Mouse (Mus musculus): Measurements from ENCODE around the gene Cfap69.
"Not testable (repeated sequence)": the region's sequence is repeated elsewhere in the genome, so short reads cannot be mapped to it uniquely, and the experiment has no call there.

Gene Cfap69

DNA sequence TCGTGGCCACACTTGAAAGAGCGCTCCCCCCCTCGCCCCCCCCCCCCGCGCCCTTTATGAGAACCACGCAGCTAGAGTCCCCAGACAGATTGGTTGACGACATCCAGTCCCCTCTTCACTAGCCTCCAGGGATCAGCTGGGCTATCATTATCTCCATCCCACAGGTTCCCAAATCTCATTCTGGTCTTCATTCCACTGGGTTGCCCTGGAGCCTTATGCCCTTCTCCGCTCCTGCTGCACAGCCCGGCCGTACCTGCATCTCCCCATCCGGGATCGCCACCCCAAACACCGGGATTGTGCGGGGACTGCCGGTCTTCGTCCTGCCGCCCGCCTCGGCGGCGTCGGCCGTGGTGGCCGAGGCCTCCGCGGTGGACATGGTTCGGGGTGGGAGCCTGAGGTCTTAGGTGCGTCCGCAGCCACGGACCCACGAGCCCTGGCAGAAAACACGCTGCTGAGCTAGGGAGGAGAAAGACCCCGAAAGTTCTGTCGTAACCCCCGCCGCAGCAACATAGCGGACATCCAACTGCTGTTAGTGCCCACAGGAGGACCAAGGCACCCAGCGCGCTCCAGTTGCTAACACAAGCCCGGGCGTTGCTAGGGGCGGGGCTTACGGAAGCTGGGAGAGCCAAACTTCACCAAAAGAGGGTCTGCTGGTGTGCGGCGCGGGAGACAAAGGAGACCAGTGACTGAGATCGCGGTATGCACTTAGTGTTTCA, at the start of gene Cfap69:
Gene Cfap69 (minus strand): TSS at position 585 of the 716 bp plus-strand sequence.
- peak; percentile 87 to 91 for DNase-seq (ENCODE audit: low spot score in 2 of 2)

DNA sequence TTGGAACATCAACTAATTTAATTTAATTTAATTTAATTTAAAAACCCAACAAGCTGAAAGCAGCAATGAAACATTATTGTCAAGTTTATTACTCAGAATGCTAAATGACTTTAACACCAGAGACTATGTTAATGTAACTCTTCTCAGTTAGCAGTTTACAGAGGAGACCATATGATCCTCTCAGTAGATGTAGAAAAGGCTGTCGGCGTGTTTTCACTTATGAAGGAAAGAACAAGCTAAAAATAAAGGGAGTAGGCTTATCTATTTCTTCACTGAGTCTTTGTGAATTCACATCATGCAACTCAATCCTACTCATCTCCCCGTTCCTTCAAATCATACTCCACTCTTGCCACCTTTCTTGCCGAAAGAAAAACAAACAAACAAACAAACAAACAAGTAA, 47.0 kb upstream of the Cfap69 start:
- DNase-seq (ENCODE audit: low spot score in 2 of 2): peak in 1 of 2 experiments; percentile 17

- DNase-seq (ENCODE audit: low spot score in 2 of 2): no peak
Observed at GRCm38 (mm10) chr5:5707341-5708278, 43.6 kb upstream of the Cfap69 start.

GRCm38 (mm10) chr5:5705019-5705418, 41.0 kb upstream of the Cfap69 start:
- DNase-seq (ENCODE audit: low spot score in 2 of 2): no peak

DNA sequence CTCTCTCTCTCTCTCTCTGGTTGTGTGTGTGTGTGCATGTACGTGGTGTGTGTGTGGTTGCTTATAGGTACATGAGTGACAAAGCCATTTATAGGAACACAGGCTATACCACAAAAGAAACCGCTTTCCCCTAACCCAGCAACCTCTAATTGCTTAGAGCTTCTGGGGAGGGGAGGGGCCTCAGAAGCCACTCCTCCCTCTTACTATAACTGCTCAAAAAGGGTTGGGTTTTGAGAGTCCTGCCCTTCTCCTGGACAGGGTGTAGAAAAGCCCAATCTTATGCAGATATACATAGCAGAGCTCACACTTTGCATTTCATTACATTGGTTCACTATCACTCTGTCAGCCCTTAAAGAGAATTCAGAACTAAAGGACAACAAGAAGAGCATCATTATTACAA, 36.3 kb upstream of the Cfap69 start:
- no peak for DNase-seq (ENCODE audit: low spot score in 2 of 2)

- DNase-seq (ENCODE audit: low spot score in 2 of 2): no peak
Observed at GRCm38 (mm10) chr5:5698830-5699229, 34.8 kb upstream of the Cfap69 start.

- DNase-seq (ENCODE audit: low spot score in 2 of 2): no peak
Observed at GRCm38 (mm10) chr5:5695401-5695942, 31.4 kb upstream of the Cfap69 start.

DNA sequence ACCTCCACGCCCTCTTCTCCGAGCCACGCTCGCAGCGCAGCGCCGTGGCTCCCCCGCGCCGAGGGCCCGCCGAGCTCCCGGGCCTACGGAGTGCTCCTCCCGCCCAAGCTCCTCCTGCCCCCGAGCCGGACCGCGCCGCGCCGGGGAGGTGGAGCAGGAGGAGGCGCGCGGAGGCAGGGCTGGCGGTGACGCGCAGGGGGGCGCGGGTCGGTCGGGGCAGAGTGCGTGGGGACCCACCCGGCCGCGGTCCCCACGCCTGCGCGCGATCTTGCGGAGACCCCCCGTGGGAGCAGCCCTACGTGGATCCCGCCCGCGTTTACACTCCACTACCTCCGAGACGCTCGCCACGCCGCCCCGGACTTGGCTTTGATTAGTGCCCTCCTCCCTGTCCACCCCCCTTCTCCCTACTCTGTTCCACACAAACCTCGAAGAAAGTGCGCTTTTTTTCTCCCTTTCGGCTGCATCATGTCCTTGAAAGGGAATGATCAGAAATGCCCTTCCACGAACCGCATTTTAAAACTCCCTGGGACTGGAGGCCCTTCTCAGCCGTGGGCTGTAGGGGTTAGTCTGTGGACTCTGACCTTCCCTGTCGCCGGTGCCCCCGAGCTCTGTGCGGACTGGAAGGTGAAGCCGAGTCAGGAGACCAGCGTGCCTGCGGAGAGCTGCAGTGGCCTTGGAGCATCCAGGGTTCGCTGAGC, 30.1 kb upstream of the Cfap69 start, which contains the start of gene Steap2:
Gene Steap2 (minus strand): TSS at position 623 of the 698 bp plus-strand sequence.
- peak; percentile 12 to 27 for DNase-seq (ENCODE audit: low spot score in 2 of 2)

DNA sequence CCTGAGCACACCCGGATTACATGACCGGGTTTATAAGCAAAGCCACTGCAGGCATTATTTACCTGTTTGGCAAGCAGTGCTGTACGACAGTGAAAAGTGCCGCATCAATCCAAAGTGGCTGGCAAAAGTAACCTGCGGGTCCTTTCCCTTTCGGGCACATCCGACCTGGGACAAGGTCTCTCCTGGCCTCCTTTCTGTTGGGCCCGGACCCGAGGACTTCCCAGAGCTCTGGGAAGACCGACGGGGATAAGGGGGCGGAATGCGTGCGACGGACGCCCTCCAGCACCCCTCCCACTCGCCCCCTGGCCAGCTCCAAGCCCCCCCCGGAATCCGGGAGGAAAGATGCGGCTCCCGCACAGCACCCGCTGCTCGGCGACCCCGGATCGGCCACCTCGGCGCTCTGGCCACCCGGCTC, 29.5 kb upstream of the Cfap69 start:
- peak in 1 of 2 experiments; percentile 8 for DNase-seq (ENCODE audit: low spot score in 2 of 2)

DNA sequence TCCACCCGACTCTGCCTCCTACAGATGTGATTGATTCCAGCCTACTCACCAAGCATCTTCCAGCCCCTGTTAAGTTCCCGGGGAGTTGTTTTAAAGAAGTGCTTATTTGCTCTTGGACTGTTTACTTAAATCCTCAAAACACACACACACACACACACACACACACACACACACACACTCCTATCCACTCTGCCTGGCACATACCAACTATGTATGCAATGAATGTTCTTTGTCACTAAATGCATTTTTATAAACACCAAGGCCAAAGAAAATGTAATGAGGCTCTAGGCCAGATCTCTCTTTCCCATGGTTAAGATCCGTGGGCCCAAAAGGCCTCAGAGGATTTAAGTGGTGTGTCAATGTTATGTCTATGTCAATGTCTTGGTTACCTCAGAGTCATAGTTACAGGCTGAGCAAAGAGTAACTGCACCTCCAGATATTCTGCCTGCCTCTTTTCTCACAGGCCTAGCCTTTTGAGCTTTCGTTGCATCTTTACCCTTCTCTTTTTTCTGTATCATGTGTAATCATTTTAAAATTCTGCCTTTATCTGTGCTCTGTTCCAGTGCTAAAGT, 28.2 kb upstream of the Cfap69 start:
- DNase-seq (ENCODE audit: low spot score in 2 of 2): no peak

DNA sequence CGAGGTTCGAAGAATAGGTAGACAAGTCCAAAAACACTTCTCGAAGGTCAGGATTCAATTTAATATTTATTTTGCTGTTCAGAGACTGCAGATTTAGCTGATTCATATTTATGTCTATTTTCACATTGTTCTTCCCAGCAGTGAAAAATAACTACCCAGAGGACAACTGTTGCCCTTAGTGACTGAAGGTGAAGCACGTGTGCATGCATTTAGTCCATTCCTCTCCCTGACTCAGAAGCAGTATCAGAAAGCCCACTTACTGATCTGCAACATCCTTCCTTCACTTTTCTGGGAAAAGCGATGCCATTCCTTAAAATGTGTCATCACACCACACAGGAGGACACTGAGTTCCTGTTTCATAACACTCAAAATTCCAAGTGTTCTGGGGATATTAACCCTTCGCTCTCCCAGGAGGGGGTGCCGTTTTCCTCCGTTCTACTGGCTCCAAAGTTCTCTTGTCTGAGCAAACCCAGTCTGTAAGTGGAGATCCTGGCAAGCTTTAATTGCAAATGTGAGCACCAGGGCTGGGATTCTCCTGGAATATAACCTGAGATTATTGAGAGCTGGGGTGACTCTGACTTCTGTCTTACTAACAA, 25.0 kb upstream of the Cfap69 start:
- no peak for DNase-seq (ENCODE audit: low spot score in 2 of 2)

DNA sequence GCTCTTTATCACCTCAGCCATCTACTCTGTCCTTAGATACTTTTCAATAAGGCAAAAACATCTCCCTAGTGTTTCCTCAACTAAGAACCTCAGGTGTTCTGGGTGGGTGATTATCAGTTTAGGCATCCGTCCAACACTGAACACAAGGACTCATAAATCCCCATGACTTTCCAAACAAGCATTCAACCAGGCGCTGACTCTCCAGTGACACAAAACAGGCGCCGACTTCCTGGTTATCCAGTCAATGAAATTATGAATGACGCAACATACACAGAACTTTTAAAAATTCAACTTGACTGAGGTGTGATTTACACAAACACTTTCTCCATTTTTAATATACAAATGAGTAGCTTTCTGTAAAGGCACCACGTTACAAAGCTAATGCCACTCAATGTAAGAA, 24.2 kb upstream of the Cfap69 start:
- no peak for DNase-seq (ENCODE audit: low spot score in 2 of 2)

GRCm38 (mm10) chr5:5686973-5687372, 22.9 kb upstream of the Cfap69 start:
- DNase-seq (ENCODE audit: low spot score in 2 of 2): no peak

- DNase-seq (ENCODE audit: low spot score in 2 of 2): not testable (repeated sequence)
Observed at GRCm38 (mm10) chr5:5684946-5685345, 20.9 kb upstream of the Cfap69 start.

- DNase-seq (ENCODE audit: low spot score in 2 of 2): no peak
Observed at GRCm38 (mm10) chr5:5683292-5683691, 19.3 kb upstream of the Cfap69 start.

DNA sequence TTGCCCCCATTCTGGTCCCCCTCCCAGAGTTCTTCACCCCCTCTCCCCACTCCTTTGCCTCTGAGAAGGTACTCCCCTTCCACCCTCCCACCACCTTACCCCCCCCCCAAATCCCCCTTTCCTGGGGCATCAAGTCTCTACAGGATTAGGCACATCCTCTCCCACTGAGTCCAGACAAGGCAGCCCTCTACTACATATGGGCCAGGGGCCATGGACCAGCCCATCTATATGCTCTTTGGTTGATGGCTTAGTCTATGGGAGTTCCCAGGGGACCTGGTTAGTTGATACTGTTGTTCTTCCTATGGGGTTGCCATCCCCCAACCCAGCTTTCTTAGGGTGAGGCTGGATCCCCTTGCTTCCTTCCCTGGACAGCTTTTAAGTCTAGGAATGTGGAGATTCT, 15.4 kb upstream of the Cfap69 start:
- DNase-seq (ENCODE audit: low spot score in 2 of 2): no peak

DNA sequence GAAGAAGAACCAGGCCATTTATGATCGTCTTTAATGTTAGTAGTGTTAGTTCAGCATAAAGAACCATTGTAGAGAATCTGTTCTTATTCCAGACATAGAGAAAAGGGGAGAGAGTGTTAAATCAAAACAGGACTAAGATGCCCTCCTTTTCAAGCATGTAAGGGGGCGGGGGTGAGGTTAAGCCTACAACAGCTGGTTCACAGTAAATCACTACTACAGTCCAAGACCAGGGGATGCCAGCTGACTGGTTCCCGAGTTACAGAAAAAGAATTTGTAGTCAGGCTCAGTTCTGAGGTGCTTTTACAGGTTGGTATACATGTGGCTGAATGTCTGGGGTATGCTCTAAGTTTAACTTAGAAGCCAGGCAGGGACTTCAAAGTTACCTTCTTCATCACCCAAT, 12.0 kb upstream of the Cfap69 start:
- no peak for DNase-seq (ENCODE audit: low spot score in 2 of 2)

GRCm38 (mm10) chr5:5668920-5669319, 4.9 kb upstream of the Cfap69 start:
- DNase-seq (ENCODE audit: low spot score in 2 of 2): no peak

- DNase-seq (ENCODE audit: low spot score in 2 of 2): no peak
Observed at GRCm38 (mm10) chr5:5664371-5664926, 410 bp upstream of the Cfap69 start.

DNA sequence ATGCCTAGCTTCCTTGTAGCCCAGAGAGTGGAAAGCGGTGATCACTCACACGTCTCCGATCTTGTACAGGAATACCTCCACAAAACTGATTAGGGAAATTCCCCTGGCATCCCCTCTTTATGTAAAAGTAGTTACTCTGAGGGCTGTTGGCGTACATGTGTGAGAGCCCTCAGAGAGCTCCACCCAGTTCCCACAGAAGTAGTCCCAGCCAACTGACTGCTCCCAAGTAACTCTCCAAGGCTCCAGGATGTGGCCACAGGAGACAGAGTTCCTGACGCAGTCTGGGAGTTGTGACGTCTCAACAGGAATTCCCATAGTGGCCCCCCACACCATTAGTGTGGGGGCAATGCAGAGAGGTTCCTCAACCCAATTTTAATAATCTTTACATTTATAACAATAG, 982 bp downstream of the Cfap69 start:
- DNase-seq (ENCODE audit: low spot score in 2 of 2): no peak

DNA sequence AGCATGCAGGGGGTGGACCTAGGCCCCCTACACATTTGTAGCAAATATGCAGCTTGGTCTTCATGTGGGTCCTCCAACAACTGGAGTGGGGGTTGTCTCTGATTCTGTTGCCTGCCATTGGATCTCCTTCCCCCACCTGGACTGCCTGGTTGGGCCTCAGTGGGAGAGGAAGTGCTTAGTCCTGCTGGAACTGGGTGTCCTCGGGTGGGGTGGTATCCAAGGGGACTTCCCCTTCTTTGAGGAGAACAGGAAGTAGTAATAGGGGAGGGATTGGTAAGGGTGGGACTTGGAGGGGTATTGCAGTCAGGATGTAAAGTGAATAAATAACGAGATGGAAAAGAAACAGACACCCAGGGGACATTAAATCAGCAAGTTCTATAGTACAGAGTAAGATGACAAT, 5.4 kb downstream of the Cfap69 start:
- no peak for DNase-seq (ENCODE audit: low spot score in 2 of 2)

Measured in frontal cortex, postnatal 36 days (tissue).